Mouse (Mus musculus): Measurements from ENCODE around the gene Rab11fip3. TPM values are rescaled to one million over a fixed set of nuclear protein-coding genes. Genes with fewer than 3 reads are reported as not detected.

The Rab11fip3 gene
- polyA plus RNA-seq, 1 experiment from 2014 or later = 6.5 TPM

DNA sequence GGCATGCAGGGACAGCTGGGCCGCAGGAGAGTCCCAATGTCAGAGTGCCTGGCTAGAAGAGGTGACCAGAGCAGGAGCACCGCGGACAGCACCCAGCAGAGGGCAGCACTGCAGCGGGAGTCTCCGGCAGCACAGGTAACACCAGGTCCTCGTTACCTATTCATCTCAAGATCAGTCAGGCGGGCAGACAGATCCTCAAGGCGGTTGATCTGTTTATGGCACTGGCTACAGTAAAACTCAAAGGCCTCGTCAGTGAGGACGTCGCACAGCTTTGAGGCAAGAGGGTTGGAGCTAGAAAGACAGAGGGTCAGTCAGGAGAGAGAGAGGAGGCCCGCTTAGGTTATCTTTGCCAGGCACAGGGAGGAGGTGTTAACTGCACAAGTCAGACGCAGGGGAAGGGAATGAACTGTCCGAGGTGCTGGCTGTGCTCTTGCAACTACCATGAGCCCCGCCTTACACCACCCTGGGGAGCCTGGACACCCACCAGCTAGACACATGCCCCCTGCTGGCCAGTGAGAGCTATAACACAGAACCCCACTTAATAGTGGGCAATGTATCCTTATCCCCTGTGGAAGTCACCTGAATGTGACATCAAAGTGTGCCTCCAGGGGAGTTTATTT is 57.4 kb downstream of the Rab11fip3 start:
- Histone ChIP-seq H3K4me3 (ENCODE audit: low read length) (no peak overlapping the region), H3K9me3 (ENCODE audit: control insufficient read depth, low read length) (no peaks in the 10 kb centered on the region), H3K36me3 (ENCODE audit: control insufficient read depth, insufficient read depth, low read length) (peaks cover 16% of the 10 kb centered on the region), H3K27ac (ENCODE audit: low read length) (no peak overlapping the region), H3K4me1 (replicated peaks; ENCODE audit: control insufficient read depth, insufficient read depth, low read length) (no peaks in the 10 kb centered on the region; the same call in 1 of the 2 replicates), H3K4me2 (ENCODE audit: low read depth, low read length) (peak overlapping the region; percentile 26; the same call in 1 of the 2 replicates), H3K9ac (ENCODE audit: low read length) (no peak overlapping the region), H3K27me3 (ENCODE audit: control insufficient read depth, insufficient read depth, low read depth, low read length) (no peaks in the 10 kb centered on the region)
- ATAC-seq (ENCODE audit: low read depth) = peak; percentile 80
- WGBS = 11% methylated on average over 15 of the region's 15 CpGs

DNA sequence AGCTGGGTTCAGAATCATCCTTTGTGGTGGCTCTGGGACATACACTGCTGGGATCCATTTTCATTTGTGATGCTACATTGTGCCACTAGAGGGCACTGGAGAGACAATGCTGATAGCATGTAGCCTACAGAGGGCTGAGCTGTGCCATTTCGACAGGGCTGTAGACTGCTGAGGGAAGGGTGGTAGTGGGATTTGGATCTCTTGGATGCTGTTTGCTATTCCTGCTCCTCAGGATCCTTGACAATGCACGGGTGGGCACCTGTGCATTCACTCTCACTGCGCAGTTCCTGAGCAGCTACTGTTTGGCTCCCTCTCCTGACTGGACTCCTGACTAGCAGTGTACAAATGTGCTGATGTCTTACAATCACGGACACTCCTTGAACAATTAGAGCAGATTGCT is 59.8 kb downstream of the Rab11fip3 start:
- Histone ChIP-seq H3K4me3 (ENCODE audit: low read length) (no peak overlapping the region), H3K9me3 (ENCODE audit: control insufficient read depth, low read length) (no peaks in the 10 kb centered on the region), H3K27ac (ENCODE audit: low read length) (peak overlapping the region; percentile 69; the same call in 1 of the 2 replicates), H3K27me3 (ENCODE audit: control insufficient read depth, insufficient read depth, low read depth, low read length) (no peaks in the 10 kb centered on the region), H3K4me2 (ENCODE audit: low read depth, low read length) (no peak overlapping the region), H3K36me3 (ENCODE audit: control insufficient read depth, insufficient read depth, low read length) (peaks cover 10% of the 10 kb centered on the region), H3K4me1 (replicated peaks; ENCODE audit: control insufficient read depth, insufficient read depth, low read length) (no peaks in the 10 kb centered on the region; the same call in 1 of the 2 replicates), H3K9ac (ENCODE audit: low read length) (no peak overlapping the region)
- 21% methylated on average over 4 of the region's 4 CpGs for WGBS
- peak; percentile 72 for ATAC-seq (ENCODE audit: low read depth)

DNA sequence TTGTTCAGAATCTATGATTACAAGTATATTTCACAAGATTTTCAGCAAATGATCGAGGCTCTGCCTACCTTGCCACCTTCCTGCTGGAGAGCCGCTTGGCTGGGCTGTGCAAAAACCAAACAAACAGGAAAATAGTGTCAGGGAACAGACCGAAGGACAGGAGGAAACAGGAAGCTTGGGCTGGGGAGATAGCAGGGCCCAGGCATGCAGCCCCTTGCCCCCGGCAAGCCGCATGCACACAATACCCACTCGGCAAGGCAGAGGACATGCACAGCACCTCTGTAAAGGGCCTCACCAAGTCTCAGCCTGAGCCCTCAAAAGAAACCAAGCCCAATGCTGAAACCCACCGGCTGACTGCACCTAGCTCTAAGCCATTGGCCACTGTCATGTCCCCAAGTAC is 60.6 kb downstream of the Rab11fip3 start:
- no peak overlapping the region for H3K4me2 ChIP-seq (ENCODE audit: low read depth, low read length)
- no peaks in the 10 kb centered on the region for H3K9me3 ChIP-seq (ENCODE audit: control insufficient read depth, low read length)
- H3K36me3 ChIP-seq (ENCODE audit: control insufficient read depth, insufficient read depth, low read length) = peaks cover 8% of the 10 kb centered on the region
- H3K27me3 ChIP-seq (ENCODE audit: control insufficient read depth, insufficient read depth, low read depth, low read length) = no peaks in the 10 kb centered on the region
- H3K4me1 ChIP-seq (replicated peaks; ENCODE audit: control insufficient read depth, insufficient read depth, low read length) = no peaks in the 10 kb centered on the region; the same call in 1 of the 2 replicates
- peak; percentile 24; the same call in 1 of the 2 replicates for ATAC-seq (ENCODE audit: low read depth)
- no peak overlapping the region for H3K4me3 ChIP-seq (ENCODE audit: low read length)
- no peak overlapping the region for H3K9ac ChIP-seq (ENCODE audit: low read length)
- peak overlapping the region; percentile 69 for H3K27ac ChIP-seq (ENCODE audit: low read length)
- 80% methylated on average over 7 of the region's 7 CpGs for WGBS

DNA sequence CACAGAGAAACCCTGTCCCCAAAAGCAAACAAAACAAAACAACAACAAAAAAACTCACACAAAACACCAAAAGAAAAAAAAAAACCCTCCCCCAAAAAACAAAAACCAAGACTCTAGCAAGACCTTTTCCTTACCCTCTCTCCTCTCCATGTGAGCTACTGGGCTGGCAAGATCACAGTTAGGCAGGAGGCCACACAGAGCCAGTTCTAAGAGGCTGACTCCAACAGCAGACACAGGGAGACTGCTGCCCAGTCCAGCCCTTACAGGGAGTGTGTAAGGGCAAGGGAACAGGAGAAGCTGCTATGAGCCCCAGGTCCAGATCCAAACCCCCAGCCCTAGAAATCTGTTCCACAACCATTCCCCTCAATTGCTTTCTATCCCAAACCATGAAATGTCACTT is 61.0 kb downstream of the Rab11fip3 start:
- Histone ChIP-seq H3K4me2 (ENCODE audit: low read depth, low read length) (no peak overlapping the region), H3K4me1 (replicated peaks; ENCODE audit: control insufficient read depth, insufficient read depth, low read length) (no peaks in the 10 kb centered on the region; the same call in 1 of the 2 replicates), H3K36me3 (ENCODE audit: control insufficient read depth, insufficient read depth, low read length) (peaks cover 5% of the 10 kb centered on the region), H3K27ac (ENCODE audit: low read length) (peak overlapping the region; percentile 69), H3K9ac (ENCODE audit: low read length) (no peak overlapping the region), H3K9me3 (ENCODE audit: control insufficient read depth, low read length) (no peaks in the 10 kb centered on the region), H3K4me3 (ENCODE audit: low read length) (no peak overlapping the region), H3K27me3 (ENCODE audit: control insufficient read depth, insufficient read depth, low read depth, low read length) (no peaks in the 10 kb centered on the region)
- no peak for ATAC-seq (ENCODE audit: low read depth)

DNA sequence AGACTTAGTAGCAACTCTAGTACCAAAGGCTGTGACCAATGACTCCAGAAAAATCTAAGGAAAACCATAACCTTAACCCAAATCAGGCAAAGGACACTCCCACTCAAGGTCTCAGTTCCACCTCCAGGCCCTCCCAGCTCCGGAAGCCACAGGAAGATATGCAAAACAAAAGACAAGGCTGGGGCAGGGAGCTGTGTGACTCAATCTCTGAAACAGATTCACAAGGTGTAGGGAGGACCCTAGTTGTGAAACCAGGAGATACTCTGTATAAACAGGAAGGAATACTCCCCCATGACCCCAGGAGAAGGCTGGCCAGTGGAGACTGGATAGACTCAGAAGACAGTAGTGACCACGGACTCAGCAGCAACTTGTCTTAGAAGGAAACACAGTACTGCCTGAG is 61.7 kb downstream of the Rab11fip3 start:
- peak; percentile 44; the same call in 1 of the 2 replicates for ATAC-seq (ENCODE audit: low read depth)
- WGBS = 53% methylated on average over 2 of the region's 2 CpGs
- no peak overlapping the region for H3K9ac ChIP-seq (ENCODE audit: low read length)
- peak overlapping the region; percentile 69 for H3K27ac ChIP-seq (ENCODE audit: low read length)
- H3K4me2 ChIP-seq (ENCODE audit: low read depth, low read length) = no peak overlapping the region
- H3K27me3 ChIP-seq (ENCODE audit: control insufficient read depth, insufficient read depth, low read depth, low read length) = no peaks in the 10 kb centered on the region
- no peak overlapping the region for H3K4me3 ChIP-seq (ENCODE audit: low read length)
- H3K9me3 ChIP-seq (ENCODE audit: control insufficient read depth, low read length) = no peaks in the 10 kb centered on the region
- H3K4me1 ChIP-seq (replicated peaks; ENCODE audit: control insufficient read depth, insufficient read depth, low read length) = no peaks in the 10 kb centered on the region; the same call in 1 of the 2 replicates
- H3K36me3 ChIP-seq (ENCODE audit: control insufficient read depth, insufficient read depth, low read length) = peaks cover 2% of the 10 kb centered on the region; the same call in 1 of the 2 replicates

DNA sequence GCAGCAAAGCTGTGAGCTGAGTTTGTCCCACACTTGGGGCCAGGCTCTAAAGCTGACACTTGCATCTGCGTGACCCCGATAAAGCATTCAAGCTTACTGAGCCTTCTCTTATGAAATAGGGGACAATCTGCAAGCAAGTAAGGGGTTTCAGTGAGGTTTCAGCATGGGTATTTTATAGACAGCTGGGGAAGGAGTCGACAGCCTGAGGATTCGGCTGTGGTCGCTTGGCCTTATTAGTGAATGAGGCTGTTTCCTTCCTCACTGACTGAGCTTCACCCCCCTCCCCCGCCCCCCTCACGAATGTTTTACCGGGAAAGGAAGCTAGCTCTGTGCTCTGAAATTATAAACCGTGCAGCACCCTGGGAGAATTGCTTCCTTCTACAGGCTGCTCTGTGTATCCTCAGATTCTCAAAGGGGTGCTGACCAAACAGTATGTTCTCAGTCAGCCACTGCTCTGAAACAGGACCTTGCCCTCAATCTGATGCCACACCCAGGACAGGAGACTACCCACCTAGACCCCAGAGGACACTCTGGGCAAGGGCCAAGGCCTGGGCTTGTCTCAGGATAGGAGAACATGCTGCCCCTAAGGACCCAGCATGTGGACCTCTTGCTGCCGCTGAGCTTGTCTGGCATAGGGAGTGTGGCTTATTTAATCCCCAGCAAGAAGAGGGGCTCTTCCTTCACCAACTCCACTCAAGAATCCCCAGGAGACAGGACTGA is 63.5 kb downstream of the Rab11fip3 start:
- Histone ChIP-seq H3K4me2 (ENCODE audit: low read depth, low read length) (no peak overlapping the region), H3K36me3 (ENCODE audit: control insufficient read depth, insufficient read depth, low read length) (0 out of 2 replicates have a peak, but pooled peaks cover 2% of the 10 kb centered on the region), H3K9me3 (ENCODE audit: control insufficient read depth, low read length) (no peaks in the 10 kb centered on the region), H3K27me3 (ENCODE audit: control insufficient read depth, insufficient read depth, low read depth, low read length) (no peaks in the 10 kb centered on the region), H3K4me3 (ENCODE audit: low read length) (no peak overlapping the region), H3K4me1 (replicated peaks; ENCODE audit: control insufficient read depth, insufficient read depth, low read length) (no peaks in the 10 kb centered on the region), H3K27ac (ENCODE audit: low read length) (peak overlapping the region; percentile 5), H3K9ac (ENCODE audit: low read length) (0 out of 2 replicates have a peak overlapping the region, but pooled peaks have one; percentile 16)
- 70% methylated on average over 10 of the region's 10 CpGs for WGBS
- ATAC-seq (ENCODE audit: low read depth) = no peak

DNA sequence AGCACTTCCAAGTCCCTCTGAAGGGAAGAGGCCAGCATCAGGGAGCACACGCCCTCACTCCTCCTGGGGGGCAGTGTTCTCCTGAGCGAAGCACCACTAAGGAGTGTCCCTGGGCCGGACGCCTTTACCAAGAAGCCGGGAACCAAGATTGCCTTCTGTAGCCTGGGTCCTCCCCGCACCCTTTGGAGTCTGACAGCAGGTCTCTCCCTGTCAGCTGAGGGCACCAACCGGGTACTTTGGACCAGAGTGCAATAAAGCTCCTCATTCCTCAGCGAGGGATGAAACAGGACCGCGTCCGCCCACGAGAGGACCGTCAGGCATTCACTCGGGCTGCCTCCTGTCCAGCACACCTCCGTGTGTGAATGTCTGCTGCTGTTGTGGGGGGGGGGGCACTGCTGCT is 64.6 kb downstream of the Rab11fip3 start:
- H3K36me3 ChIP-seq (ENCODE audit: control insufficient read depth, insufficient read depth, low read length) = 0 out of 2 replicates have a peak, but pooled peaks cover 2% of the 10 kb centered on the region
- no peak overlapping the region for H3K9ac ChIP-seq (ENCODE audit: low read length)
- no peaks in the 10 kb centered on the region for H3K27me3 ChIP-seq (ENCODE audit: control insufficient read depth, insufficient read depth, low read depth, low read length)
- no peaks in the 10 kb centered on the region for H3K4me1 ChIP-seq (replicated peaks; ENCODE audit: control insufficient read depth, insufficient read depth, low read length)
- H3K9me3 ChIP-seq (ENCODE audit: control insufficient read depth, low read length) = no peaks in the 10 kb centered on the region
- no peak overlapping the region for H3K27ac ChIP-seq (ENCODE audit: low read length)
- H3K4me3 ChIP-seq (ENCODE audit: low read length) = no peak overlapping the region
- no peak overlapping the region for H3K4me2 ChIP-seq (ENCODE audit: low read depth, low read length)
- 92% methylated on average over 15 of the region's 15 CpGs for WGBS
- no peak for ATAC-seq (ENCODE audit: low read depth)

DNA sequence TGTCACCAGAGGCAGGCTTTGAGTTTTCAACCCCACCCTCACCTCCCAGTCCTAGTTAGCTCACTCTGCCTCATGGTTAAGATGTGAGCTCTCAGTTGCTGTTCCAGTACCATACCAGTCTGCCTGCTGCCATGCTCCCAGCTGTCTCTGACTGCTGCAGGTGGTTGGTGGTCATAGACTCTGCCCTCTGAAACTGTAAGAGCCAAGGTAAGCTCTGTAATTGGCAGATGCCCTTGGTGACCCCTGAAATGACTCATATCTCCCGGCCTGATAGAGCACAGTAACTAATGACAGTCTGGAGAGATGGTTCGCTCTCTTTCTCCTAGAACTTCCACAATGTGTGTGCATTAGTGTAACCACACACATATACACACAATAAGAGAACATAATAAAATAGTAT is 65.5 kb downstream of the Rab11fip3 start:
- no peak overlapping the region for H3K9ac ChIP-seq (ENCODE audit: low read length)
- WGBS = 81% methylated on average over 2 of the region's 2 CpGs
- no peaks in the 10 kb centered on the region for H3K9me3 ChIP-seq (ENCODE audit: control insufficient read depth, low read length)
- no peak overlapping the region for H3K4me2 ChIP-seq (ENCODE audit: low read depth, low read length)
- 0 out of 2 replicates have a peak, but pooled peaks cover 2% of the 10 kb centered on the region for H3K36me3 ChIP-seq (ENCODE audit: control insufficient read depth, insufficient read depth, low read length)
- H3K27me3 ChIP-seq (ENCODE audit: control insufficient read depth, insufficient read depth, low read depth, low read length) = no peaks in the 10 kb centered on the region
- no peak overlapping the region for H3K4me3 ChIP-seq (ENCODE audit: low read length)
- no peaks in the 10 kb centered on the region for H3K4me1 ChIP-seq (replicated peaks; ENCODE audit: control insufficient read depth, insufficient read depth, low read length)
- ATAC-seq (ENCODE audit: low read depth) = no peak
- no peak overlapping the region for H3K27ac ChIP-seq (ENCODE audit: low read length)

DNA sequence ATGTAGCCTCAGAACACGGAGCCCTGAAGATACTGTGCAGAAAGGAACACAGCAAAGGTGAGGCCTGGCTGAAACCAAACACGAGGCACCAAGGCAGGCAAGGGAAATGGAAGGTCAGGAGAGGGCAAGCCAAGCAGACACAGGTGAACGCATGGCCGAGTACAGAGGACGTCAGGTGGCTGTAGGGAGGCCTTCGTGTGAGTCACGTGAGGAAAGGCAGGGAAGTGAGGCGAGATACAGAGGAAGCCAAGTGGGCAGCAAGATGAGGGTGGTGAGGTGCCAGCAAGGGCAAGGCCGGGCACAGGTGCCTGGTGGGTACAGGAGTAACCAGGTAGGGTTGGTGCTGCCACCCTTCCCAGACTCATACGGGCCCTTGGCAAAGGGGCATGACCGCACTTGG is 70.9 kb downstream of the Rab11fip3 start:
- no peaks in the 10 kb centered on the region for H3K27me3 ChIP-seq (ENCODE audit: control insufficient read depth, insufficient read depth, low read depth, low read length)
- H3K4me3 ChIP-seq (ENCODE audit: low read length) = no peak overlapping the region
- 88% methylated on average over 11 of the region's 11 CpGs for WGBS
- no peaks in the 10 kb centered on the region for H3K4me1 ChIP-seq (replicated peaks; ENCODE audit: control insufficient read depth, insufficient read depth, low read length)
- H3K36me3 ChIP-seq (ENCODE audit: control insufficient read depth, insufficient read depth, low read length) = 0 out of 2 replicates have a peak, but pooled peaks cover 2% of the 10 kb centered on the region
- no peak overlapping the region for H3K9ac ChIP-seq (ENCODE audit: low read length)
- ATAC-seq (ENCODE audit: low read depth) = no peak
- H3K27ac ChIP-seq (ENCODE audit: low read length) = no peak overlapping the region
- H3K9me3 ChIP-seq (ENCODE audit: control insufficient read depth, low read length) = no peaks in the 10 kb centered on the region
- no peak overlapping the region for H3K4me2 ChIP-seq (ENCODE audit: low read depth, low read length)
